Mouse (Mus musculus) liver, postnatal 0 days (tissue): ENCODE data around the gene Sf3b3.

Experiments
- CTCF ChIP-seq: sonication (generic); IDR thresholded peaks from 2 replicates; pipeline ENCODE4 v1.5.1; 2016; ENCODE audit warnings: antibody characterized with exemption, low read depth
- EP300 ChIP-seq: IDR thresholded peaks from 2 replicates; pipeline ENCODE4 v1.6.1; 2016; ENCODE audit warnings: antibody characterized with exemption, low read depth, mild to moderate bottlenecking

DNA sequence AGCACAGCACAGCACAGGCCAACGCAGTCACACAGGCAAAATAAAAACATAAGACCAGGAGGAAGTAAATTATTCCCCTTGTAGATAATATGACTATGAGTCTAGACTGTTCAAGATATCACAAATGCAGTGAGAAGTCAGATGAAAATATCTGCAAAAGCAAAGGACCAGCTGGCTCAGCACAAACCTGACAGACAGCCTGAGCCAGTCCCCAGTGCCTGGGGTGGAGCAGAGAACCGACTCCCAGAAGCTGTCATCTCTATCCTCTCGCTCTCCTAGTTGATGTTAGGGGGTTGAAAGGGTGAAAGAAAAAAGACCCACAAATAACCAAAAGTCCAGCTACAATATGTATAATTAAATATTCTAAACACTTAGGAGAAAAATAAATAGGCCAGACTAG, 70.9 kb downstream of the Sf3b3 start:
- TF ChIP-seq CTCF (no peak), EP300 (no peak)
